Mouse (Mus musculus) frontal cortex, adult (tissue): ENCODE data around the gene Rbms1.
A peak's percentile ranks its signal among the peaks of the same experiment; 100 is the strongest.

Source experiments
- ATAC-seq: cut with Nextera tagmentation; 2 replicates; pipeline ENCODE4 v1.9.2; 2017; ENCODE audit warnings: mild to moderate bottlenecking, moderate library complexity, mixed read lengths; ENCODE audit not compliant: low TSS enrichment

The Rbms1 gene

GRCm38 (mm10) chr2:60962671-60963421, at the start of gene Rbms1:
Rbms1 (minus strand) TSS chr2:60963192.
- ATAC-seq, result peak; percentile 80

DNA sequence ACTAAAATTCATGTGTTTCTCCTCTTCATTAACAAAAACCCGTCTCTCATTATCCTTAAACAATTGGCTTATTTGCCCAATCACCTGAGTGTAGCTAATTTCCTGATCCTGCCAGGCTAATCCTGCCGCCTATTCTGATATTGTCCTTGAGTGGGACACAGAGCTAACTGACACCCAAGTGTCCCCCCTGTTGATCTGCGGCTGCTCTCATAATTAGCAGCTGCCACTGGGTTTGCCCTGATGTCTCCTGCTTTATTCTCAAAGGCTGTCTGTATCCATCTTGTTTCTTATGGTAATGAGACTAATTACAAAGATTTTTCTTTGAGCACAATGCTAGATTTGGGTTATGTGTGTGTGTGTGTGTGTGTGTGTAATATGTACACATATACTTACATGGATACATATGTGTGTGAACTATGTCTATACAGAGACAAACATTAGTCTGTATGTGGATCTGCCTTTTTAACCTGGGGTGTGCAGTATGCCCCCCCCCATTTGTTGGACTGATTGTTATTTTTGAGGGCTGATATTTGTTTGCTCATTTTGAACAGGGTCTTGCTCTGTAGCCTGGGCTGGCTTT, 49.3 kb upstream of the Rbms1 start:
- ATAC-seq, result no peak

GRCm38 (mm10) chr2:60986286-60986685, 23.3 kb upstream of the Rbms1 start:
- no peak for ATAC-seq

GRCm38 (mm10) chr2:60978538-60979313, 15.7 kb upstream of the Rbms1 start:
- ATAC-seq, result no peak

DNA sequence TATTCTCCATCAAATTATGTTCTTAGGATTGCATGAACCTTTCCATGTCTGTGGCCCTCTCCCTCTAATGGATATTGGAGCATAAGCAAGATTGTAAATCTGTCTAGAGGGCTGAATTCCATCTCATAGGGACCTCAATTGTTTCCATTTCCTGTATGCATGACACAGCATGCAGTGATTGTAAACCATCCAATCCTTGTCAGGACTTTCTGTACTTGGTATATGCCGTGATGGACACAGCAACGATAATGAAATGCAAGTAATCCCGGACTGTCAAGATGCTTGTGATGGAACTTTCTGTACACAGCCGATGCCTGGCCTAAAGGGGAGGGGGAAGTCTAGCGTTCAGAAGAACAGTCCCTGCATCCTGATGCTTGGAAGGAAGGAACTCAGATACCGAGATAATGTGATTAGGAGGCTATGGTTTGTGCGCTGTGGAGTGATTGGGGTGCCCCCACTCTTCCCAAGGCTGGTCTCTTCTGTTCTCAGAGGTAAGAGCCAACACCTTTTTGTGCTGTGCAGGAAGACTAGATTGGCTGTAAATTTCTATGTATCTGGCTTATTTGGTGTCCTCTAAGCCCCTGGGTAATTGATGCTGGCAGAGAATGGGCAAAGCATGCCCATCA, 9.3 kb upstream of the Rbms1 start:
- ATAC-seq, result no peak

GRCm38 (mm10) chr2:60963616-60964015, 624 bp upstream of the Rbms1 start:
- peak; percentile 11 for ATAC-seq

GRCm38 (mm10) chr2:60962001-60962670, 856 bp downstream of the Rbms1 start:
- peak; percentile 45 for ATAC-seq

- no peak for ATAC-seq
Observed at GRCm38 (mm10) chr2:60961281-60961680, 1.7 kb downstream of the Rbms1 start.

DNA sequence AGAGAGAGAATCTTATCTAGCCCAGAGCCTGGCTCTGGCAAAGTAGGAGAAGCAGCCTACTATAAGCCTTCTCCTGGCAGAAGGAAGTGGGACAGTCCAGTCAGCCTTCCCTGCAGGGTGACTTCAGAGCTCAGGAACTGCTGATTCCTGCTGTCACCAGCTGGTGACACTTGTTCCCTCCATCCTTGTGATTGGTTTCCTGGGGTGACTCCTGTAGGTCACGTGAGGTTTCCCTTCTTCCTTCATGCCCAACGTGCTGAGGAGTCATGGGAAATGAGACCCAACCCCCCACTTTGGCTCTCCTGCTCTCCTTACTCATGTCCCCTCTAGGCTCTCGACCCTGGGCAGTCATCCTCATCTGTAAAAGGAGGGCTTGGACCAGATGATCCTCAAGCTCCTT, 14.8 kb downstream of the Rbms1 start:
- no peak for ATAC-seq

- ATAC-seq, result no peak
Observed at GRCm38 (mm10) chr2:60947817-60948216, 15.2 kb downstream of the Rbms1 start.

DNA sequence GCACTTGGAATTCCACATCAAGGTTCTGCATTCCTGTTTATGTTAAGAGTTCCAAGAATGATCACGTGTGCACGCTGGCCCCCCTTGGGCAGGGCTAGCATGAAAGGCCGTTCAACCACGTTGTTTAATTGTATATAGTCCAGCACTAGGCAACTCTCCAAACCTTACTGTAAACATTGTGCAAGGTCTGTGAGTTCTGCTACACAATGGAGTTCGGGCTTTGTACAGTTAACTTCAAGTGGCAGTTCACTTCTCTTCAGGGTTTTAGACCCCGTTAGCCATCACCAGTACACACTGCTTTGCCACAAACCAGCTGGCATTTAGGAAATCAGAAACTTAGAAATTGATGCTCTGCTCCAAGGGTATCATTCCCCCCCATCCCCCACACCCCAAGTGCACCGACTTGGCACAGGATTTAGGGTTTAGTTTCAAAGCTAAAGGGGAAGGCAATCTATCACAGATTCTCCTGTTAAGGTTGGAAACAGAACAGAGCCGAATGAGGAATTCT, 22.5 kb downstream of the Rbms1 start:
- no peak for ATAC-seq

GRCm38 (mm10) chr2:60939957-60940356, 23.0 kb downstream of the Rbms1 start:
- ATAC-seq, result no peak

- peak; percentile 81 for ATAC-seq
Observed at GRCm38 (mm10) chr2:60936910-60937309, 26.1 kb downstream of the Rbms1 start.

- no peak for ATAC-seq
Observed at GRCm38 (mm10) chr2:60928948-60929347, 34.0 kb downstream of the Rbms1 start.

DNA sequence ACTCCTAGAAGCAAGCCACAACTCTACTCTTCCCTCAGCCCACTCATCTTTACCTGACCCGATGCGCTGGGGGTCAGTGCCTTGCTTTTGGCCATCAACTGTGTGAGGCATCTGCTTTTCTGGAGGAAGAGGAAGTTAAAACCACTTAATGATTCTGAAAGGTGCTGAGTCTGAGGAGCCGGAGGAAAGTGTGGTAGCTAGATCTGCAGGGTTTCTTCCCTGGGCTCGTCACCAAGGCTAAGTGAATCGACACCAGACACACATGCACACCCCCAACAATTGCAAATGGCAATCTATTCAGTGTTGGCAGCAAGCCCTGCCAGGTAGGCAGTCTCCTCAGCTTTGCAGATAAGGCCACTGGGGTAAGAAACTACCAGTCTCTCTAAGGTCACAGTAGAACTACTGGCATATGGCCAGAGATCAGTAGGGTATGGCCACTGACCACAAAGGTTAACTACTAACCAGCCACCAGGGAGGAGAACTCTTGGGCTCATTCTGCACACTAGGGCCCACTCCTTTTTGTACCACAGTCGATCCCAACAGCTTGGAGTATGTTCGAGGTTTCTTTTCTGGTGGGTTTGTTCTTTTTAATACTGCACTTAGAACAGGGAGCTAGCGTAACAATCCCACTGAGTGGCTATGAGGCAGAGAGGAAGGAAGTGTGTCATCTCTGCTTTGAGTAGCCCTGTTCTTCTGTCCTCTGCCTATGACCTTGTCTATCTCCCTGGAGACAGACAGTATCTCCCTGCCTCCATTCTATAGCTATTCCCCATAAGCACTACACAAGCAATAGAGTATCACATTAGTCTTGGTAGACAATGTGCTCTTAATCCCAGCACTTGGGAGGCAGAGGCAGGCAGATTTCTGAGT, 34.9 kb downstream of the Rbms1 start:
- no peak for ATAC-seq

DNA sequence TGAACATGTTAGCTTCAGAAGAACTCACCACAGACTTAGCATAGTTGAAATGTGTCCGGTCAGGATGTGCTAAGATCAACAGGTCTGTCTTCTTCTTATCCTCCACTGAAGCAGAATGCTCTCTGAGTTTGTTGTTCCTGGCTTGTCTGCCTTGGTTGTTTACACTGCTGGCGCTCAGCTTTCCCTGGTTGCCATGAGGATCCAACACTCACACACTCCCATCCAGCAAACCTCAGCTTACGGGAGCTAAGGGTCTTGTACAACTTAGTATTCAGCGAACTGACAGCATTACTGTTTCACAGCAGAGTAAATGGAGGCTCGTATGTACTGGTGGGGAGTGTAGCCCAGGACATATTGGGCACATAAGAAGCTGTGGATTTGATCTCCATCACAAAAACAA, 37.9 kb downstream of the Rbms1 start:
- no peak for ATAC-seq

GRCm38 (mm10) chr2:60923756-60924544, 39.0 kb downstream of the Rbms1 start:
- ATAC-seq, result no peak

GRCm38 (mm10) chr2:60923111-60923510, 39.9 kb downstream of the Rbms1 start:
- ATAC-seq, result no peak

GRCm38 (mm10) chr2:60922351-60922750, 40.6 kb downstream of the Rbms1 start:
- no peak for ATAC-seq

- ATAC-seq, result no peak
Observed at GRCm38 (mm10) chr2:60920076-60920475, 42.9 kb downstream of the Rbms1 start.
